Mouse (Mus musculus): ENCODE measurements at regions not wholly inside any gene's neighbourhood (a gene's known extent, or its start where the extent isn't known, plus 50 kb on each side); places are given as distances from the start of the nearest gene placed in this dataset.

- H3K4me1 ChIP-seq (ENCODE audit: control insufficient read depth, low read depth, low read length) = no peaks in the 10 kb centered on the region
- no peak overlapping the region for H3K27ac ChIP-seq (ENCODE audit: low read length)
- no peaks in the 10 kb centered on the region for H3K9me3 ChIP-seq (replicated peaks; ENCODE audit: control insufficient read depth, low read length)
- no peak overlapping the region for H3K4me3 ChIP-seq (ENCODE audit: low read depth, low read length)
- H3K36me3 ChIP-seq (ENCODE audit: control insufficient read depth, insufficient read depth) = no peaks in the 10 kb centered on the region
- 73% methylated on average over 5 of the region's 5 CpGs for WGBS (ENCODE audit: insufficient replicate concordance)
- no peaks in the 10 kb centered on the region for H3K27me3 ChIP-seq (ENCODE audit: control insufficient read depth, insufficient read depth, low read depth, low read length)
- H3K4me2 ChIP-seq (ENCODE audit: low read depth, low read length) = no peak overlapping the region
- H3K9ac ChIP-seq (ENCODE audit: low read depth, low read length) = no peak overlapping the region
- ATAC-seq (ENCODE audit: low read depth) = no peak
These were observed 52.0 kb upstream of the Jazf1 start for GRCm38 (mm10) chr6:53120385-53120784.
